In the genomic region with DNA sequence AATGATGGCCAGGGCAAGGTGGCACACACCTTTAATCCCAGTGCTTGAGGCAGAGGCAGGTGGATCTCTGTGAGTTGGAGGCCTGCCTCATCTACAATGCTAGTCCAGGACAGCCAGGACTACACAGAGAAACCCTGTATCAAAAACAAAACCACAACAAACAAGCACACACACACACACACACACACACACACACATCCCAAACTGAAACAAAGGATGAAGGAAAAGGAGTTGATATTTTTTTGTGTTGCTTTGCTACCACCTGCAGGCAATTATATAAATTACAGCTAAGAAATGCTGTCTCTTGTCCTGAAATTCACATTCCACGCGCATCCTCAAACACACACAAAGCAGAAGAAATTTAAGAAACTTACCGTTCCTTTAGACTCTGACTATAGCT, we compare ENCODE assay signal across 11 mouse cellular contexts. TPM values are rescaled to one million over a fixed set of nuclear protein-coding genes. Genes with fewer than 3 reads are reported as not detected.
DNase-seq lines count a peak whose midpoint lies in the region; ATAC-seq and TF ChIP-seq lines count a peak whose summit lies in the region.
"Had no signal": no experiment of that assay in that cellular context is flagged by ENCODE, and none has a peak within 500 bp of the region (broad histone marks: within the 10 kb centered on the region; RNA-seq: fewer than 3 reads in every experiment).

No protein-coding gene starts in this region.

- no peak for TF ChIP-seq POLR2A in MEL (IDR thresholded peaks at IDR 0.05; ENCODE audit: control insufficient read depth in 1 of 2, insufficient read depth in 1 of 2, low read depth in 1 of 2, low read length in 2 of 2, poor library complexity in 1 of 2)

- TF ChIP-seq EP300 in liver, postnatal 0 days (IDR thresholded peaks at IDR 0.05; ENCODE audit: low read depth), result no peak
- no peak for TF ChIP-seq EP300 in MEL (IDR thresholded peaks at IDR 0.05; ENCODE audit: low read depth in 1 of 2, low read length in 2 of 2)

- H3K79me2 ChIP-seq in MEL (ENCODE audit: control insufficient read depth, insufficient read depth, low read length, poor library complexity), result no peaks in the 10 kb centered on the region

- TF ChIP-seq RAD21 in MEL (IDR thresholded peaks at IDR 0.05; ENCODE audit: low read depth, low read length), result peak; percentile 5

- no peak overlapping the region for H3K4me2 ChIP-seq in liver, postnatal 0 days (ENCODE audit: low read depth, low read length)
- no peak overlapping the region for H3K4me2 ChIP-seq in liver, embryonic 11.5 days
- no peak overlapping the region for H3K4me2 ChIP-seq in embryonic facial prominence, embryonic 14.5 days (ENCODE audit: low read depth, low read length)

- peak; percentile 65; the same call in 1 of the 2 replicates for ATAC-seq in frontal cortex, adult (ENCODE audit: low TSS enrichment)
- ATAC-seq in liver, postnatal 0 days, result no peak
- no peak for ATAC-seq in liver, embryonic 11.5 days (replicated peaks; ENCODE audit: low FRiP score)
- no peak for ATAC-seq in embryonic facial prominence, embryonic 14.5 days (ENCODE audit: low read depth)

- H3K9ac ChIP-seq in liver, postnatal 0 days (replicated peaks), result no peak overlapping the region
- no peak overlapping the region for H3K9ac ChIP-seq in liver, embryonic 11.5 days (ENCODE audit: low read depth, low read length)
- H3K9ac ChIP-seq in MEL (ENCODE audit: control insufficient read depth, low read depth, low read length, poor library complexity, severe bottlenecking), result no peak overlapping the region
- no peak overlapping the region for H3K9ac ChIP-seq in embryonic facial prominence, embryonic 14.5 days (ENCODE audit: low read depth, low read length)

- TF ChIP-seq CTCF in liver, postnatal 0 days (IDR thresholded peaks at IDR 0.05; ENCODE audit: low read depth), result peak; percentile 36
- TF ChIP-seq CTCF in MEL (IDR thresholded peaks at IDR 0.05 in 2 of 3, conservative IDR thresholded peaks at IDR 0.05 in 1 of 3; ENCODE audit: control insufficient read depth in 1 of 3, insufficient read depth in 1 of 3, low read depth in 2 of 3, low read length in 3 of 3, poor library complexity in 1 of 3, severe bottlenecking in 1 of 3), result peak in 1 of 3 experiments; percentile 19; a peak in 1 of 6 replicates

- DNase-seq in frontal cortex, postnatal 36 days (ENCODE audit: low spot score in 2 of 2), result no peak
- no peak for DNase-seq in liver, postnatal 0 days
- DNase-seq in liver, embryonic 11.5 days (ENCODE audit: low spot score), result no peak
- DNase-seq in MEL (ENCODE audit: low read depth, low spot score), result peak; percentile 19
- peak; percentile 2 for DNase-seq in embryonic facial prominence, embryonic 14.5 days (ENCODE audit: low spot score)
- no peak for DNase-seq in gastrocnemius, adult 18-20 months (ENCODE audit: low spot score)
- DNase-seq in right cerebral cortex, postnatal 14 days, result no peak
- DNase-seq: cerebellum, adult 11 months; heart, postnatal 36 days had no signal

- H3K27me3 ChIP-seq in liver, postnatal 0 days (ENCODE audit: insufficient read depth, low read length), result no peaks in the 10 kb centered on the region
- no peaks in the 10 kb centered on the region for H3K27me3 ChIP-seq in liver, embryonic 11.5 days (replicated peaks; ENCODE audit: control insufficient read depth, insufficient read depth, low read length)
- no peaks in the 10 kb centered on the region for H3K27me3 ChIP-seq in MEL (ENCODE audit: control insufficient read depth in 1 of 2, insufficient read depth in 2 of 2, low read length in 2 of 2)
- H3K27me3 ChIP-seq in embryonic facial prominence, embryonic 14.5 days (replicated peaks; ENCODE audit: control insufficient read depth, insufficient read depth, low read length), result no peaks in the 10 kb centered on the region

- WGBS in liver, postnatal 0 days (ENCODE audit: insufficient replicate concordance), result 66% methylated on average over 3 of the region's 3 CpGs
- WGBS in liver, embryonic 11.5 days, result 84% methylated on average over 3 of the region's 3 CpGs
- 77% methylated on average over 3 of the region's 3 CpGs for WGBS in embryonic facial prominence, embryonic 14.5 days

- H3K4me3 ChIP-seq in liver, postnatal 0 days (ENCODE audit: low read depth, low read length), result no peak overlapping the region
- no peak overlapping the region for H3K4me3 ChIP-seq in liver, embryonic 11.5 days (ENCODE audit: low read depth, low read length)
- no peak overlapping the region for H3K4me3 ChIP-seq in MEL (ENCODE audit: control insufficient read depth in 1 of 2, insufficient read depth in 1 of 2, low read depth in 2 of 2, low read length in 2 of 2)
- no peak overlapping the region for H3K4me3 ChIP-seq in embryonic facial prominence, embryonic 14.5 days (ENCODE audit: low read depth, low read length)

- no peaks in the 10 kb centered on the region for H3K9me3 ChIP-seq in liver, postnatal 0 days (ENCODE audit: low read length)
- no peaks in the 10 kb centered on the region for H3K9me3 ChIP-seq in liver, embryonic 11.5 days (ENCODE audit: control insufficient read depth, low read length)
- H3K9me3 ChIP-seq in MEL (replicated peaks; ENCODE audit: insufficient read depth, low read length), result no peaks in the 10 kb centered on the region
- H3K9me3 ChIP-seq in embryonic facial prominence, embryonic 14.5 days (ENCODE audit: control insufficient read depth, low read length), result no peaks in the 10 kb centered on the region

- no peak overlapping the region for H3K27ac ChIP-seq in liver, postnatal 0 days (ENCODE audit: low read depth)
- H3K27ac ChIP-seq in liver, embryonic 11.5 days (ENCODE audit: low read depth, low read length), result no peak overlapping the region
- no peak overlapping the region for H3K27ac ChIP-seq in MEL (ENCODE audit: control insufficient read depth, low read depth, low read length)
- H3K27ac ChIP-seq in embryonic facial prominence, embryonic 14.5 days (replicated peaks; ENCODE audit: low read depth, low read length), result no peak overlapping the region
- H3K27ac ChIP-seq: macrophage had no signal

- H3K36me3 ChIP-seq in liver, postnatal 0 days (replicated peaks; ENCODE audit: insufficient read depth, low read length), result 0 out of 2 replicates have a peak, but pooled peaks cover under 1% of the 10 kb centered on the region
- no peaks in the 10 kb centered on the region for H3K36me3 ChIP-seq in liver, embryonic 11.5 days (ENCODE audit: control insufficient read depth, insufficient read depth, low read length)
- no peaks in the 10 kb centered on the region for H3K36me3 ChIP-seq in MEL (ENCODE audit: control insufficient read depth in 1 of 2, insufficient read depth in 2 of 2, low read length in 2 of 2)
- H3K36me3 ChIP-seq in embryonic facial prominence, embryonic 14.5 days (ENCODE audit: control insufficient read depth, insufficient read depth, low read length), result peaks cover 18% of the 10 kb centered on the region

- no peaks in the 10 kb centered on the region for H3K4me1 ChIP-seq in liver, postnatal 0 days (ENCODE audit: insufficient read depth)
- H3K4me1 ChIP-seq in liver, embryonic 11.5 days (replicated peaks; ENCODE audit: control insufficient read depth, insufficient read depth, low read length), result no peaks in the 10 kb centered on the region
- H3K4me1 ChIP-seq in MEL (ENCODE audit: control insufficient read depth in 1 of 2, insufficient read depth in 2 of 2, low read length in 2 of 2), result no peaks in the 10 kb centered on the region
- no peaks in the 10 kb centered on the region for H3K4me1 ChIP-seq in embryonic facial prominence, embryonic 14.5 days (ENCODE audit: control insufficient read depth, insufficient read depth, low read length)

TF ChIP-seq in MEL, 35 proteins besides CTCF, POLR2A, EP300 and RAD21:
- TF ChIP-seq MEF2A (IDR thresholded peaks at IDR 0.05; ENCODE audit: extremely low read depth, insufficient replicate concordance, low read depth, low read length, poor library complexity, severe bottlenecking), result no peak
- no peak for TF ChIP-seq SIN3A (IDR thresholded peaks at IDR 0.05; ENCODE audit: low read length)

RNA-seq across cellular contexts. Expression of a gene that starts 41.9 kb away (rescaled TPM):
- 25.5 and 27.8 TPM in 2 replicates for polyA plus RNA-seq in liver, postnatal 0 days (2015; fragmentation: Nextera tagmentation; extraction: Ambion mirVana)
- polyA plus RNA-seq in liver, embryonic 11.5 days (2014; fragmentation: Nextera tagmentation; extraction: Ambion mirVana), result 71.5 and 79.2 TPM in 2 replicates
- total RNA-seq in MEL (2012; rRNA removed), result 43.8 and 45.4 TPM in 2 replicates
- polyA plus RNA-seq in MEL (2012; ENCODE audit: insufficient read depth in 1 of 2, insufficient read length in 2 of 2, low read depth in 1 of 2, low replicate concordance in 2 of 2, missing spikeins in 1 of 2), result 10 to 100 TPM in 1 of 2 experiments, not detected in 1; 54.8 TPM
- 47.0 and 49.5 TPM in 2 replicates for polyA plus RNA-seq in embryonic facial prominence, embryonic 14.5 days (2014; fragmentation: Nextera tagmentation; extraction: Ambion mirVana)
- 1 to 10 TPM; 7.3 to 9.0 TPM for total RNA-seq in gastrocnemius, adult 18-20 months (2021)

Comparison
In these comparisons a context has a peak if more than half of its experiments do, and no peak if none do; other contexts are left out.
1. DNase-seq: peak in MEL (single experiment) and embryonic facial prominence, embryonic 14.5 days (single experiment); none in frontal cortex, postnatal 36 days (0 of 2), liver, postnatal 0 days (single experiment), liver, embryonic 11.5 days (single experiment), gastrocnemius, adult 18-20 months (single experiment) and right cerebral cortex, postnatal 14 days (single experiment).